Comparison of ENCODE assay signal across 1 mouse cellular context in the genomic region with DNA sequence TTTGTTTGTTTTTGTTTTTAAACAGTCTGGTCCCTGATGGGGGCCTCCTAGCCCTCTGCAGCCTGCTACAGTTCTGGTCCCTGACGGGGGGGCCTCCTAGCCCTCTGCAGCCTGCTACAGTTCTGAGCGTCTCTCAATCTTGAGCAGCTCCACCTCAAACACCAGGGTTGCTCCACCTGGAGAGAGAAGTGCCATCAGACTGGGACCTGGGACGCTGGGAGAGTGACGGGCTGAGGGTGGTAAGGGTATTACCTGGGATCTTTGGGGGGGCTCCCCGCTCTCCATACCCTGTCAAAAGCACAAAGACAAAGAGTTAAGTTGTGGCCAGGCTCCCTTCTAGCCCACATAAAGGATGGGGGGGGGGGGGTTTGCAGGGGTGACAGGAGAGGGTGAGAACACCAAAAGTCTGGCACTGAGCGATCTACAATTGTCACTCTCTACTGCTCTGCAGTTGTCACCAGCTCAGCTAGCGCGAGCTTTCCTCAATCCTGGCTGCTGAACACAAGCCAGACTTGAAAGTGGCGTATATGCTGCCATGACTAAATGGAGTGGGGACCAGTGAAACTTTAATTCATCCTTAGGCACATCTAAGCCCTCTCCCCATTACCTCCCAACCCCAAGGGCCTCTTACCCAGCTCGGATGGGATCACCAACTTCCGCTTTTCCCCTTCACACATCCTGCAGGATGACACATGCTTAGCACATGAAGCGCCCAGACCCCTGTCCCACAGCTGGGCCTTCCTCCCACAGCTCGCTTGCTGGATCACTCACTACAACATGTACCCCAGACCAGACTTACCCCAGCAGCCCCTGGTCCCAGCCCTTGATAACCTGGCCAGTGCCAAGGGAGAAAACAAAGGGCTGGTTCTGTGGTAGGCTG.
TF ChIP-seq lines count a peak whose summit lies in the region.

No protein-coding gene starts in this region.

TF ChIP-seq in CH12.LX, 34 proteins besides CTCF, POLR2A, EP300 and RAD21 (continued from another document):
- no peak for TF ChIP-seq SMC3 (IDR thresholded peaks at IDR 0.05; ENCODE audit: low read depth, low read length)
- TF ChIP-seq UBTF (IDR thresholded peaks at IDR 0.05; ENCODE audit: low read depth, low read length): no peak
- TF ChIP-seq TBP (conservative IDR thresholded peaks at IDR 0.05; ENCODE audit: low read depth, low read length): no peak
TF ChIP-seq in CH12.LX: peak in this region for 0.
